Mouse (Mus musculus) kidney, adult 2 months (tissue): ENCODE measurements around the gene Tbc1d1. TPM values are rescaled to one million over a fixed set of nuclear protein-coding genes. Genes with fewer than 3 reads are reported as not detected.
A peak's percentile ranks its signal among the peaks of the same experiment; 100 is the strongest.

Experiments
- DNase-seq: peaks from one replicate; pipeline ENCODE4 v3.0.0; 2021
- H3K27ac ChIP-seq: fragments of 200-500 bp; 2 replicates; pipeline ENCODE4 v1.5.1; 2012; ENCODE audit warnings: low read depth, low read length, control low read depth, inconsistent platforms; ENCODE audit not compliant: insufficient read depth
- H3K27me3 ChIP-seq: fragments of 200-500 bp; replicated peaks from 2 replicates; pipeline ENCODE4 v1.6.1; 2012; ENCODE audit warnings: mild to moderate bottlenecking, moderate library complexity, low read length, inconsistent platforms; ENCODE audit not compliant: control insufficient read depth, insufficient read depth
- H3K36me3 ChIP-seq: fragments of 200-500 bp; 2 replicates; pipeline ENCODE4 v1.6.1; 2012; ENCODE audit warnings: mild to moderate bottlenecking, moderate library complexity, low read length, inconsistent platforms; ENCODE audit not compliant: control insufficient read depth, insufficient read depth
- H3K4me1 ChIP-seq: fragments of 200-500 bp; 2 replicates; pipeline ENCODE4 v1.6.1; 2011; ENCODE audit warnings: low read length; ENCODE audit not compliant: control insufficient read depth, insufficient read depth
- H3K4me3 ChIP-seq: fragments of 200-500 bp; 2 replicates; pipeline ENCODE4 v1.5.1; 2011; ENCODE audit warnings: mild to moderate bottlenecking, low read depth, low read length, control low read depth; ENCODE audit not compliant: insufficient read depth
- CTCF ChIP-seq: fragments of 200-500 bp; conservative IDR thresholded peaks from 2 replicates; pipeline ENCODE4 v1.5.1; 2011; ENCODE audit warnings: low read depth, mild to moderate bottlenecking, control low read depth, low read length, moderate library complexity, mixed read lengths; ENCODE audit not compliant: insufficient read depth, insufficient read length
- POLR2A ChIP-seq: fragments of 200-500 bp; IDR thresholded peaks from one replicate; pipeline ENCODE4 v1.6.1; 2011; ENCODE audit warnings: low read depth, low read length, control low read depth
- WGBS: fragments of 180-500 bp; shearing (Covaris S2); methylation state at CpG from one replicate; pipeline ENCODE4 v1.1.7; 2018; 5-methylcytosine and 5-hydroxymethylcytosine counted together
- polyA plus RNA-seq: library from polyadenylated mRNA; depleted of rRNA; stranded (reverse); fragments of >200 nt; gene quantifications from 2 replicates; pipeline ENCODE4 v1.2.3, GENCODE M21; 2012

The Tbc1d1 gene
- polyA plus RNA-seq, 1 experiment, result 38.3 TPM

GRCm38 (mm10) chr5:64228252-64228651 lies 72.1 kb downstream of the Tbc1d1 start:
- no peak overlapping the region for H3K27ac ChIP-seq
- peaks cover 13% of the 10 kb centered on the region for H3K4me1 ChIP-seq
- TF ChIP-seq POLR2A (no peak), CTCF (no peak)
- H3K36me3 ChIP-seq, result no peaks in the 10 kb centered on the region
- no peak for DNase-seq
- no peaks in the 10 kb centered on the region for H3K27me3 ChIP-seq
- H3K4me3 ChIP-seq, result no peak overlapping the region
- WGBS, result 71% methylated on average over 3 of the region's 3 CpGs

- Histone ChIP-seq H3K36me3 (no peaks in the 10 kb centered on the region), H3K27ac (peak overlapping the region; percentile 15), H3K4me3 (peak overlapping the region; percentile 38), H3K27me3 (no peaks in the 10 kb centered on the region), H3K4me1 (peaks cover 17% of the 10 kb centered on the region)
- peak; percentile 45 for DNase-seq
- 52% methylated on average over 12 of the region's 12 CpGs for WGBS
- TF ChIP-seq CTCF (no peak), POLR2A (no peak)
Observed at GRCm38 (mm10) chr5:64229336-64229866, 73.3 kb downstream of the Tbc1d1 start.

DNA sequence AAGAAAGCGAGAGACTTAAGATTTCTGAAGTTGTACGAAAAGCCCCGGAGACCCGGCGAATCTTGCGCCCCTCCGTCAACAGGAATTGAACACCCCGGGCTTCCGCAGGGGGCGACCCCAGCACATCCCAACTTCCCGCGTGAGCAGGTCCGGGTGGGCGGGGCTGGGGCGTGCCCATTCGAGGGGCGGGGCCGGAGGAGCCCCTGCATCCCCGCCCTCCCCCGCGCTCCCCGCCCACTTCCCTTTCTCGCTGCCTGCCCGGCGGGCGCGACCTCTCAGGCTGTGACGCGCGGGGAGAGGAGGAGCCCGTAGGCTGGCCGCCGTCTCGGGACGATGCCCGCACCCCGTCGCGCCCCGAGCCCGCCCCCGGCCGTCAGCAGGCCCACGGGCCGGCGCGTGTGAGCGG lies 74.0 kb downstream of the Tbc1d1 start:
- H3K27ac ChIP-seq, result peak overlapping the region; percentile 15
- H3K27me3 ChIP-seq, result no peaks in the 10 kb centered on the region
- H3K36me3 ChIP-seq, result no peaks in the 10 kb centered on the region
- peak overlapping the region; percentile 100 for H3K4me3 ChIP-seq
- 1% methylated on average over 45 of the region's 48 CpGs for WGBS
- no peak for TF ChIP-seq POLR2A
- TF ChIP-seq CTCF, result no peak
- DNase-seq, result peak; percentile 97
- peaks cover 20% of the 10 kb centered on the region for H3K4me1 ChIP-seq

DNA sequence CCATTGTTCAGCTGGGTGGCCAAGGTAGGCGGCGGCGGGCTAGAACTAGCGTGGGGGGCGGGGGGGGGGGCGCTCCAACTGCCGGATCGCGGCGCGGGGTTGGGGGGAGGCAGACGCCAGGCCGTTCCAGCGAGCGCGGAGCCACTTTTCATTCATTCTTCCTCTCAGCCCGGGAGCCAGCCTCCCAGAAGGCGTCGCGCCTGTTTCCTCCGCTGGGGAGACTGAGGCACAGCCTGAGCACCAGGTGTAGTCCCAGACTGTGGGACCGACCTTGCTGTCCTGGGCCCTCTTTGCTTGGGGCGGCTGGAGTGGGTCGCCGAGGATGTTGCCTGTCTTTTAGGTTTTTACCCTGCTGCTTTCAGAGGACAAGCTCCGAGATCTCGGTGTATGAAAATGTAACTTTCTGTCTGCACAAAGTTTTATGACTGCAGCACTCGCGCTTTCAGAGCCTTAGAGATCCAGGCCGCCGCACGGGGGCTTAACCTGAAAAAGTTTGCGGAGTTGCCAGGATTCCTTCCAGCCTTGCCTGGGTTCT lies 74.5 kb downstream of the Tbc1d1 start:
- Histone ChIP-seq H3K4me1 (peaks cover 21% of the 10 kb centered on the region), H3K4me3 (peak overlapping the region; percentile 100), H3K27me3 (no peaks in the 10 kb centered on the region), H3K36me3 (no peaks in the 10 kb centered on the region), H3K27ac (peak overlapping the region; percentile 84)
- WGBS, result 1% methylated on average over 30 of the region's 33 CpGs
- peak; percentile 49 for DNase-seq
- TF ChIP-seq CTCF (no peak), POLR2A (no peak)

- 57% methylated on average over 9 of the region's 9 CpGs for WGBS
Observed at GRCm38 (mm10) chr5:64232872-64233271, 76.8 kb downstream of the Tbc1d1 start.

DNA sequence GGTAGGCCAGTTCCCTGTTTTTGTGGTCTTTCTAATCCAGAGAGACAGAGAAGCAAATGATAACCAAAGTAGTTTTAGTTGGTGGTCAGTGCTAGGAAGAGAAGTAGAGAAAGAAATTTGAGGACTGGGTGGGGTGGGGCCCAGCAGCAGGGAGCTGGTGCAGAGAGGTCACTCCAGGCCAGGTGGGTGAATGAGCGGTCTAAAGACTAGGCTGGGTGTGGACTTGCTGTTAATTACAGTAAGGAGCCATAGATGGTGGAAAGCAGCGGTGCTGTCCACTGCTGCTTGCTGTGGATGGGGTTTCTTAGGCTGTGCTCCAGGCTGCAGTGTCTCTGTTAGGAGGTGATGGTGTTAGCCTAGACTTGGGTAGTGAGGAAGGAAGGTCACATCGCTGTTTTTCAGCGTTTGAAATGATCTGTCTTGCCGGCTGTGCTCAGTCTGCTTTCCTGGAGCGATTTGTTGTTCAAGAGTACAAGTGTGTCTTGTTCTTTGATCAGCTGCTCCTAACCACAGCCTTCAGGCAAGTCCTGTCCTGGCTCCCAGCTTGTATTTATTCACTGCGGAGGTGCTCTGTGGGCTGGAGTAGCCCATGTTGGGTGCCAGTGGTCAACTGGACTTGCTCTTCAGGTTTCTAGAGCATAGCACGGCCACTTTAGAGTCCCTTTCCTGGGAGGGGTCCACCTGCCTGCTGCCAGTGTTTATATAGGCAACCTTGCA lies 78.3 kb downstream of the Tbc1d1 start:
- TF ChIP-seq POLR2A (no peak), CTCF (no peak)
- Histone ChIP-seq H3K4me1 (peaks cover 35% of the 10 kb centered on the region), H3K36me3 (no peaks in the 10 kb centered on the region), H3K27me3 (no peaks in the 10 kb centered on the region), H3K27ac (peak overlapping the region; percentile 78), H3K4me3 (no peak overlapping the region)
- WGBS, result 26% methylated on average over 8 of the region's 8 CpGs
- peak; percentile 58 for DNase-seq

More at GRCm38 (mm10) chr5:64232872-64233271, 76.8 kb downstream of the Tbc1d1 start:
- Histone ChIP-seq H3K4me1 (peaks cover 35% of the 10 kb centered on the region), H3K4me3 (no peak overlapping the region), H3K27ac (peak overlapping the region; percentile 54), H3K36me3 (no peaks in the 10 kb centered on the region), H3K27me3 (no peaks in the 10 kb centered on the region)
- TF ChIP-seq POLR2A (no peak), CTCF (no peak)
- peak; percentile 49 for DNase-seq

- peak; percentile 57 for DNase-seq
- TF ChIP-seq POLR2A (no peak), CTCF (no peak)
- H3K27ac ChIP-seq, result peak overlapping the region; percentile 43
- H3K4me3 ChIP-seq, result no peak overlapping the region
- H3K4me1 ChIP-seq, result peaks cover 35% of the 10 kb centered on the region
- 36% methylated on average over 3 of the region's 3 CpGs for WGBS
- H3K36me3 ChIP-seq, result no peaks in the 10 kb centered on the region
- H3K27me3 ChIP-seq, result no peaks in the 10 kb centered on the region
Observed at GRCm38 (mm10) chr5:64235250-64235649, 79.1 kb downstream of the Tbc1d1 start.
